Mouse (Mus musculus) heart, embryonic 11.5 days (tissue): ENCODE data around the gene Grap. TPM values are rescaled to one million over a fixed set of nuclear protein-coding genes. Genes with fewer than 3 reads are reported as not detected.

ENCODE experiments used
- ATAC-seq: fragments of 200-750 bp; cut with Nextera tagmentation; replicated peaks from 2 replicates; pipeline ENCODE4 v1.8.0; 2017; ENCODE audit warnings: moderate library complexity; ENCODE audit not compliant: insufficient number of reproducible peaks, low FRiP score, low TSS enrichment
- H3K27ac ChIP-seq: fragments of 300-500 bp; sonication (generic); 2 replicates; pipeline ENCODE4 v1.5.1; 2014; ENCODE audit warnings: mild to moderate bottlenecking, low read depth, low read length
- H3K27me3 ChIP-seq: fragments of 300-500 bp; sonication (generic); 2 replicates; pipeline ENCODE4 v1.6.1; 2014; ENCODE audit warnings: mild to moderate bottlenecking, low read length, mixed read lengths; ENCODE audit not compliant: control insufficient read depth, insufficient read depth
- H3K36me3 ChIP-seq: fragments of 300-500 bp; sonication (generic); 2 replicates; pipeline ENCODE4 v1.6.1; 2014; ENCODE audit warnings: mild to moderate bottlenecking, low read length, moderate library complexity, mixed read lengths; ENCODE audit not compliant: control insufficient read depth, insufficient read depth
- H3K4me1 ChIP-seq: fragments of 300-500 bp; sonication (generic); 2 replicates; pipeline ENCODE4 v1.6.1; 2014; ENCODE audit warnings: low read length; ENCODE audit not compliant: control insufficient read depth, insufficient read depth
- H3K4me2 ChIP-seq: fragments of 300-500 bp; sonication (generic); 2 replicates; pipeline ENCODE4 v1.6.1; 2014; ENCODE audit warnings: mild to moderate bottlenecking, moderate library complexity
- H3K4me3 ChIP-seq: fragments of 300-500 bp; sonication (generic); 2 replicates; pipeline ENCODE4 v1.5.1; 2014; ENCODE audit warnings: low read depth, low read length
- H3K9ac ChIP-seq: fragments of 300-500 bp; sonication (generic); 2 replicates; pipeline ENCODE4 v1.6.1; 2014; ENCODE audit warnings: mild to moderate bottlenecking, low read depth, low read length, moderate library complexity
- H3K9me3 ChIP-seq: fragments of 300-500 bp; sonication (generic); replicated peaks from 2 replicates; pipeline ENCODE4 v1.6.1; 2016; ENCODE audit warnings: low read length; ENCODE audit not compliant: control insufficient read depth
- WGBS: fragments of 180-500 bp; shearing (Covaris S2); extraction: QIAGEN DNeasy Blood & Tissue Kit; methylation state at CpG from one replicate; pipeline ENCODE4 v1.1.7; 2014; ENCODE audit not compliant: insufficient replicate concordance; 5-methylcytosine and 5-hydroxymethylcytosine counted together
- polyA plus RNA-seq: library from polyadenylated mRNA; unstranded; fragments of >200 nt; fragmentation: Nextera tagmentation; extraction: Ambion mirVana; gene quantifications from 2 replicates; pipeline ENCODE4 v1.2.1, GENCODE M21; 2014

Gene Grap
- polyA plus RNA-seq, 1 experiment from 2014 or later = 7.3 TPM

DNA sequence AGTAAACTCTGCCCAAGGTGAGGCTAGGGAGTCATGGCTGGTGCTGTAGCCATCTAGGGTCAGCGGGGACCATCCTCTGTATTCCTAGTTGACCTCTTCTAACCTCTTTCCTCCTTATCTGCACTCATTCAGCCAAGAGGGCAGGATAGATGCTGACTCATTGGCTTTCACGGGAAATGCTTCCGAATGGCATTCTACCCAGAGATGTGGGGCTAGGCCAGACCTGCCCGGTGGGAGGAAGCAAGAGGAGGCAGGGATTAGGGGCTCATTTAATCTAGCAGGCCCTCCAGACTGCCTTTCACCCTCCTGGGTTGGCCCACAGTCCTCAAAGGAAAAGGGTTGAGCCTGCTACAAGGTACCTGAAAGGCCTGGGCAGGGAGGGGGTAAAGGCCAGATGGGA lies 53.2 kb downstream of the Grap start:
- no peak for ATAC-seq
- Histone ChIP-seq H3K9ac (no peak overlapping the region), H3K27ac (no peak overlapping the region), H3K36me3 (no peaks in the 10 kb centered on the region), H3K4me3 (no peak overlapping the region), H3K9me3 (no peaks in the 10 kb centered on the region), H3K27me3 (no peaks in the 10 kb centered on the region), H3K4me2 (no peak overlapping the region), H3K4me1 (0 out of 2 replicates have a peak, but pooled peaks cover 3% of the 10 kb centered on the region)
- WGBS = 35% methylated on average over 4 of the region's 4 CpGs

DNA sequence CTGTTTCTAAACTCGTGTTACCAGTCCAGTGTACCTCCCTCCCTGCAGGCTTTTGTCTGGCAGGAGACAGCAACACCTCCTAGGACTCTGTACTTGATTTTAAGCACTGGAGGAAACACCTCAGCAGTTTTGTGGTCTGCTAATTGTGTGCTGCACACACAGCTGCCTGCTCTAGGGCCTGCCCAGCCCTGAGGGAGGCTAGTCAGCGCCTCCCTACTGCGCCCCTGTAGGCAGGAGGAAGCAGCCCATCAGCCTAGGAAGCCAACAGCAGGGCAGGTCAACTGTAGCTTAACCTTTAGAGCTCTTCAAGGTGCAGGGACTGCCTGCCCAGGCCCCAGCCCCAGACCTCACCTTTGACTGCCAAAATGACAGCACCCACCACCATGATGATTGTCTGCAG lies 55.9 kb downstream of the Grap start:
- H3K9ac ChIP-seq = no peak overlapping the region
- 0 out of 2 replicates have a peak, but pooled peaks cover 3% of the 10 kb centered on the region for H3K4me1 ChIP-seq
- no peak for ATAC-seq
- H3K27ac ChIP-seq = no peak overlapping the region
- no peaks in the 10 kb centered on the region for H3K36me3 ChIP-seq
- peaks cover 4% of the 10 kb centered on the region; the same call in 1 of the 2 replicates for H3K27me3 ChIP-seq
- H3K4me2 ChIP-seq = no peak overlapping the region
- no peaks in the 10 kb centered on the region for H3K9me3 ChIP-seq
- WGBS = 72% methylated on average over 3 of the region's 3 CpGs
- no peak overlapping the region for H3K4me3 ChIP-seq

DNA sequence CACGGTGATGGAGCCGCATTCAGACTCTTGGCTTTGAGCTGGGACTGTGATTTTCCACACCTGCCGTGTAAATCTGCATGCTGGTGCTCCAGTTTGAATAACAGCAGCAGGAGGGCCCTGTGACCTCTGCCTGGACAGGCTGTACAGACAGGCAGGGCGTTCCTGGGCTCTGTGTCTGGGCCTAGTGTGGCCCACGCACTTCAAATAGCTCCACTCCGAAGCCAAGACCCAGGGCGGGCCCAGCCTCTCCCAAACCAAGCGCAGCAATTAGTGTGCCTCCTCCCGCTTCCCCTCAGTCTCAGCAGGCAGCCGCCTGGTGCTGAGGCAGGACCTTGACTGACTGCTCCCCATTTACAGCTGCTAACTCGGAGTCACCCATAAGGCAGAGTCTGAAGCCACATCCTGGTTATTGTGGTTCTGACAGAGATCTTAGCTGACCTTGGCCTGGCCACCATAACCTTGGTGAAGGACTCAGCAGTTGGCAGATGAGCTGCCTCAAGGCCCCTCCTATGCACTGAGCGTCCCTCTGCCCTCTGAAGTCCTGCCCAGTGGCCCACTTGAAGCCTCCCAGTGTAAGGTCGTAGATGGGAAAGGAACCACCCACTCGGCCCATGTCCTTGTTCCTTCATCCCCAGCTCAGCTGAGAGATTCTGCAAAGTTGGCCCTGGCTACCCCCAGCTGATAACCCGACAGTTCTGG lies 60.2 kb downstream of the Grap start:
- H3K27me3 ChIP-seq = peaks cover 4% of the 10 kb centered on the region; the same call in 1 of the 2 replicates
- no peak overlapping the region for H3K9ac ChIP-seq
- H3K4me2 ChIP-seq = no peak overlapping the region
- no peaks in the 10 kb centered on the region for H3K36me3 ChIP-seq
- no peak overlapping the region for H3K27ac ChIP-seq
- 60% methylated on average over 15 of the region's 15 CpGs for WGBS
- H3K4me3 ChIP-seq = no peak overlapping the region
- H3K4me1 ChIP-seq = 0 out of 2 replicates have a peak, but pooled peaks cover 3% of the 10 kb centered on the region
- ATAC-seq = no peak
- H3K9me3 ChIP-seq = no peaks in the 10 kb centered on the region

DNA sequence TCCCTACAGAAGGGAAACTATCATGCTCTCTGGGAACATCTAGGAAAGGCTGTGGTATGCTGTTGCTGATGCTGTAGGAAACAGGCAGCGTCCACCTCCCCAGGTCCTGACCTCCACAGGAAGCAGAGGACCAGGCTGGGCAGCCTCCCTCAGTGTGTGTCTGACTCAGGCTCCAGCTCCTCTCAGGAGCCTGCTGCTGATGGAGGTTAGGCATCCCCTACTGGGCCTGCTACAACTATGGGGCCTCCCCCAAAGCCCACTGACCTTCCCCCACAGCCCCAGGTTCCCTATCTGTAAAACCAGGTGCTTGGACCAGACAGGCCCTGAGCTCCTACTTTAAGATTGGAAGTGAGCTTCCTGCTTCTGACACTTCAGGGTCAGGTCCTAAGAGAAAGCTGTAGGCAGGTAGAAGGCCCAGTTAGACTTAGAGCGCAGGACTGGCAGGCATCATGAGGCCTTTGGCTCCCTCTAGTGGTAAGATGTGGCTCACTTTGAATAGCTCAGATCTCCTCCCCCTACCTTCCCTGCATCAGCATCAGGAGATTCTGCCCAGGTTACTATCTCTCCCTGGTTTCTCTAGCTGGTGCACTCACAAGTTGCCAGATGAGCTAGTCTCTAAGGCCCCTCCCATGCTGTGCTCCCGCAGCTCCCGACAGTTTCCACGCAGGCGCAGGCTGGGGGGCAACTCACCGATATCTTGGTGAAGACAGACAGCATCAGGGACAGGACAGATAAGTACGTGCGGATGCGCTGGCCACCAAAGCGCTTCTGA lies 61.5 kb downstream of the Grap start:
- no peak overlapping the region for H3K4me2 ChIP-seq
- no peaks in the 10 kb centered on the region for H3K9me3 ChIP-seq
- H3K27ac ChIP-seq = no peak overlapping the region
- no peak overlapping the region for H3K4me3 ChIP-seq
- ATAC-seq = 0 out of 2 replicates have a peak, but pooled peaks have one; percentile 49
- H3K27me3 ChIP-seq = peaks cover 4% of the 10 kb centered on the region; the same call in 1 of the 2 replicates
- no peaks in the 10 kb centered on the region for H3K4me1 ChIP-seq
- WGBS = 32% methylated on average over 11 of the region's 11 CpGs
- no peaks in the 10 kb centered on the region for H3K36me3 ChIP-seq
- H3K9ac ChIP-seq = no peak overlapping the region; the same call in 1 of the 2 replicates

DNA sequence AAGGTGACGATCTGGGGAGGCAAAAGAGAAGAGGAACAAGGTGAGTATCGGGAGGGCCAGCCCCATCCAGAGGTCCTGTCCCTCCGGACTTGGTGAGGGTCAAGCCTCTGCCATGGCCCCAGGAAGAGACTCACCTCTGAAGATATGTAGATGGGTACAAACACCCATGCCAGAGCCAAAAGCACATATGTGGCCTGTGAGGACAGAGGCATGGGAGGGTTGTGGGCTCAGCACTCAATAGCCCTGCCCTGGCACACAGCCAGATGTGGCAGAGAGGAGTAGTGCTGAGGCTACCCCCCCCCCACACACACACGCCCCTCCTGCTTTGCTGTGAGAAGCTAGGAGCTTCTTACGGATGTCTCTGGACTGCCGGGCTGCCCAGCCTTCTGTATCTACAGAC lies 62.1 kb downstream of the Grap start:
- Histone ChIP-seq H3K9me3 (no peaks in the 10 kb centered on the region), H3K4me1 (no peaks in the 10 kb centered on the region), H3K4me3 (no peak overlapping the region), H3K27me3 (peaks cover 4% of the 10 kb centered on the region; the same call in 1 of the 2 replicates), H3K9ac (no peak overlapping the region), H3K27ac (no peak overlapping the region), H3K36me3 (no peaks in the 10 kb centered on the region), H3K4me2 (no peak overlapping the region)
- WGBS = 58% methylated on average over 6 of the region's 6 CpGs
- no peak for ATAC-seq

DNA sequence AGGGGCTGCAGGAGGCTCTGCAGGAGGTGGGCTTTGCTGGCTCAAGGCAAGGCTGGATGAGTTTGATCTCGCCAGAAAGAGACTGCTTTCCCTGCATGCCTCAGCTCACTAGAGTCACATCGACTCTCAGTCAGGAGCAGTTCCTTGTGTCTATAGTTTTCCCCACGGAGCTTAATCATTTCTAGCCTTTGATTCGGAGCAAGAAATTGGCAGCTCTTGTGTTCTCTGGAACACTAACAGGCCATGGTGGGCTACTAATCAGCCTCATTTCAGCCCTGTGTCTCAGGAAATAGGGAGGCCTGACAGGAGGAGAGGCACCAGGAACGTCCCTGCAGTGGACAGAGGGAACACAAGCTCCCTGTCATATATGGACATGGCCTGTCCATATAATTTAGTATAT lies 64.9 kb downstream of the Grap start:
- no peaks in the 10 kb centered on the region for H3K36me3 ChIP-seq
- no peaks in the 10 kb centered on the region for H3K9me3 ChIP-seq
- no peak for ATAC-seq
- H3K9ac ChIP-seq = no peak overlapping the region
- no peak overlapping the region for H3K27ac ChIP-seq
- no peak overlapping the region for H3K4me3 ChIP-seq
- no peaks in the 10 kb centered on the region for H3K4me1 ChIP-seq
- 0 out of 2 replicates have a peak, but pooled peaks cover 2% of the 10 kb centered on the region for H3K27me3 ChIP-seq
- 59% methylated on average over 5 of the region's 5 CpGs for WGBS
- no peak overlapping the region for H3K4me2 ChIP-seq

DNA sequence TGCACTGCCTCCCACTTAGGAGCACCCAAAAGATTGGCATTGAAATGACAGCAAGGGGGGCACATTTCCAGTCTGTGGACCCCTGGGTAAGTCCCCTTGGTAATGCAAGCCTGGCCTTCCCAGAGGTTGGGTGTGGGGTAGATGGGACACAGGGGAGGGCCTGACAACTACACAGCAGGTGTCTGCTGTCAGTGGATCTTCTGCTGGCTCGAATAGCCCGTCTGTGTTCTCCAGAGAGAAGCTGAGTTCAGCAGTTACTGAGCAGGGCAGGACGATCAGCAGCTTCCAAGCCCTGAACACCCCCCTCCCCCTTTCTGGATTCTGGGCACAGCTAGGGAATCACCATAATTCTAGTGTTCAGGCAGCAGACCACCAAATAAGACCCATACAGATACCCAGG lies 66.3 kb downstream of the Grap start:
- H3K4me2 ChIP-seq = no peak overlapping the region
- H3K36me3 ChIP-seq = no peaks in the 10 kb centered on the region
- ATAC-seq = no peak
- WGBS = 57% methylated on average over 3 of the region's 3 CpGs
- H3K4me1 ChIP-seq = no peaks in the 10 kb centered on the region
- H3K9me3 ChIP-seq = no peaks in the 10 kb centered on the region
- H3K27me3 ChIP-seq = no peaks in the 10 kb centered on the region
- no peak overlapping the region for H3K4me3 ChIP-seq
- H3K27ac ChIP-seq = no peak overlapping the region
- H3K9ac ChIP-seq = no peak overlapping the region

DNA sequence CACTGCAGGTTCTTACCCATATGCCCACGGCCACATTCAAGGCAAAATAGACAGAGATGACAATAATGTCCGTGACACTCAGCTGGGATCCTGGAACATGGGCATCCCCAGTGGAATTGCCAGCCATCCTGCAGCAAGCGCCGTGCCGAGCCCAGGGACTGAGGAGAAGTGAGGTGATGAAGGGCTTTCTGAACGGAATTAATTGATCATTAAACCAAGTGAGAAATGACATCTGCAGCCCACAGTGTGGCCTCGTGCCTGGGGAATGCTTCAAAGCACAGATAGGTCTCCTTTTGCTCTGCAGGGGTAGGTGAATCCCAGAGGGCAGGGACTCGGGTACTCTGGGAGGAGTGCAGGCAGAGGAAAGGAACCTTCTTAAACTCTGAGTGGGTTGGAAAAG lies 66.8 kb downstream of the Grap start:
- H3K4me1 ChIP-seq = no peaks in the 10 kb centered on the region
- no peaks in the 10 kb centered on the region for H3K27me3 ChIP-seq
- no peaks in the 10 kb centered on the region for H3K9me3 ChIP-seq
- H3K4me2 ChIP-seq = no peak overlapping the region
- 59% methylated on average over 8 of the region's 8 CpGs for WGBS
- no peak overlapping the region for H3K27ac ChIP-seq
- no peak overlapping the region for H3K4me3 ChIP-seq
- H3K36me3 ChIP-seq = no peaks in the 10 kb centered on the region
- no peak for ATAC-seq
- H3K9ac ChIP-seq = no peak overlapping the region
